Mouse (Mus musculus) kidney, postnatal 10 days (tissue): ENCODE data around the gene Syt14.

Source experiments
- DNase-seq: peaks from one replicate; pipeline ENCODE4 v3.0.0; 2021; ENCODE audit warnings: mixed read lengths

The Syt14 gene

GRCm38 (mm10) chr1:192861305-192861960 is 174.1 kb downstream of the Syt14 start:
- no peak for DNase-seq

- DNase-seq, result no peak
Observed at GRCm38 (mm10) chr1:192860273-192860672, 175.3 kb downstream of the Syt14 start.

- DNase-seq, result no peak
Observed at GRCm38 (mm10) chr1:192857582-192857981, 178.0 kb downstream of the Syt14 start.

GRCm38 (mm10) chr1:192856931-192857330 is 178.6 kb downstream of the Syt14 start:
- DNase-seq, result no peak

- DNase-seq, result peak; percentile 35
Observed at GRCm38 (mm10) chr1:192856411-192856810, 179.2 kb downstream of the Syt14 start.

- DNase-seq, result peak; percentile 85
Observed at GRCm38 (mm10) chr1:192855474-192856230, 179.9 kb downstream of the Syt14 start, which contains the start of gene Sertad4. Gene Sertad4 (minus strand): TSS chr1:192855756.

GRCm38 (mm10) chr1:192854819-192855271 is 180.7 kb downstream of the Syt14 start:
- DNase-seq, result peak; percentile 74

GRCm38 (mm10) chr1:192853988-192854818 is 181.4 kb downstream of the Syt14 start:
- peak; percentile 32 for DNase-seq

GRCm38 (mm10) chr1:192853429-192853828 is 182.1 kb downstream of the Syt14 start:
- DNase-seq, result no peak

- no peak for DNase-seq
Observed at GRCm38 (mm10) chr1:192852047-192852446, 183.5 kb downstream of the Syt14 start.

GRCm38 (mm10) chr1:192851640-192852039 is 183.9 kb downstream of the Syt14 start:
- peak; percentile 63 for DNase-seq

GRCm38 (mm10) chr1:192851126-192851525 is 184.4 kb downstream of the Syt14 start:
- DNase-seq, result no peak

GRCm38 (mm10) chr1:192849616-192850015 is 186.0 kb downstream of the Syt14 start:
- DNase-seq, result no peak

GRCm38 (mm10) chr1:192847254-192847653 is 188.3 kb downstream of the Syt14 start:
- DNase-seq, result no peak
